Mouse (Mus musculus) midbrain, embryonic 11.5 days (tissue): Measurements from ENCODE around the gene Pomt1. TPM values are rescaled to one million over a fixed set of nuclear protein-coding genes. Genes with fewer than 3 reads are reported as not detected.

ENCODE experiments used
- ATAC-seq: fragments of 200-750 bp; cut with Nextera tagmentation; 2 replicates; pipeline ENCODE4 v1.8.0; 2017; ENCODE audit warnings: moderate TSS enrichment, moderate library complexity; ENCODE audit not compliant: low FRiP score
- DNase-seq: peaks from one replicate; pipeline ENCODE4 v3.0.0; 2015; ENCODE audit warnings: low spot score; ENCODE audit errors: missing footprints
- H3K27ac ChIP-seq: fragments of 300-500 bp; sonication (generic); 2 replicates; pipeline ENCODE4 v1.5.1; 2014; ENCODE audit warnings: low read depth, low read length
- H3K27me3 ChIP-seq: fragments of 300-500 bp; sonication (generic); 2 replicates; pipeline ENCODE4 v1.6.1; 2014; ENCODE audit warnings: mild to moderate bottlenecking, low read length, moderate library complexity, mixed read lengths; ENCODE audit not compliant: control insufficient read depth, insufficient read depth
- H3K36me3 ChIP-seq: fragments of 300-500 bp; sonication (generic); 2 replicates; pipeline ENCODE4 v1.6.1; 2014; ENCODE audit warnings: mild to moderate bottlenecking, low read length, moderate library complexity, mixed read lengths; ENCODE audit not compliant: control insufficient read depth, insufficient read depth
- H3K4me1 ChIP-seq: fragments of 300-500 bp; sonication (generic); 2 replicates; pipeline ENCODE4 v1.6.1; 2014; ENCODE audit warnings: low read length; ENCODE audit not compliant: control insufficient read depth, insufficient read depth
- H3K4me2 ChIP-seq: fragments of 300-500 bp; sonication (generic); 2 replicates; pipeline ENCODE4 v1.6.1; 2014; ENCODE audit warnings: mild to moderate bottlenecking, moderate library complexity
- H3K4me3 ChIP-seq: fragments of 300-500 bp; sonication (generic); 2 replicates; pipeline ENCODE4 v1.5.1; 2014; ENCODE audit warnings: low read depth, low read length
- H3K9ac ChIP-seq: fragments of 300-500 bp; sonication (generic); 2 replicates; pipeline ENCODE4 v1.6.1; 2014; ENCODE audit warnings: low read length
- H3K9me3 ChIP-seq: fragments of 300-500 bp; sonication (generic); 2 replicates; pipeline ENCODE4 v1.6.1; 2016; ENCODE audit warnings: low read length; ENCODE audit not compliant: control insufficient read depth
- WGBS: fragments of 180-500 bp; shearing (Covaris S2); extraction: QIAGEN DNeasy Blood & Tissue Kit; methylation state at CpG from one replicate; pipeline ENCODE4 v1.1.7; 2014; 5-methylcytosine and 5-hydroxymethylcytosine counted together
- polyA plus RNA-seq: library from polyadenylated mRNA; unstranded; fragments of >200 nt; fragmentation: Nextera tagmentation; extraction: Ambion mirVana; gene quantifications from 2 replicates; pipeline ENCODE4 v1.2.1, GENCODE M21; 2014

Gene Pomt1
- polyA plus RNA-seq, 1 experiment from 2014 or later: 22.0 TPM

GRCm38 (mm10) chr2:32218541-32219334 is 17.7 kb upstream of the Pomt1 start:
- no peaks in the 10 kb centered on the region for H3K4me1 ChIP-seq
- no peak overlapping the region for H3K4me2 ChIP-seq
- H3K9ac ChIP-seq: no peak overlapping the region
- no peak overlapping the region for H3K4me3 ChIP-seq
- H3K27ac ChIP-seq: no peak overlapping the region
- DNase-seq (no peak), ATAC-seq (no peak)
- 85% methylated on average over 11 of the region's 11 CpGs for WGBS
- H3K36me3 ChIP-seq: peaks cover 81% of the 10 kb centered on the region
- no peaks in the 10 kb centered on the region for H3K9me3 ChIP-seq
- no peaks in the 10 kb centered on the region for H3K27me3 ChIP-seq

DNA sequence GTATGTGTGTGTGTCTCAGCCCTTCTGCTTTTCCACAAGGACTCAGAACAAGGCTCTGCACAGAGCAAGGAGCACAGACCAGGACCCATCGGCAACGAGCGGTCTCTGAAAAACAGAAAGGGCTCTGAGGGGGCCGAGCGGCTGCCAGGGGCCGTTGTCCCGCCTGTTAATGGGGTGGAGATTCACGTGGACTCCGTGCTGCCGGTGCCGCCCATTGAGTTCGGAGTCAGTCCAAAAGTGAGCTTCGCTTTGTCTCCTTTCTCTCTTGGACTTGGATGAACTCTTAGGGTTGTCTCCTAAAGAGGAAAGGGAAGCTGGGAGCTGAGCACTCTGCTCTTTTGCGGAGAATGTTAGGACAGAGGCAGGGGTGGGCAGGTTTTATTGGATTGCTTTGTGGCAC is 16.9 kb upstream of the Pomt1 start:
- H3K27ac ChIP-seq: no peak overlapping the region
- H3K4me1 ChIP-seq: no peaks in the 10 kb centered on the region
- no peaks in the 10 kb centered on the region for H3K27me3 ChIP-seq
- DNase-seq (no peak), ATAC-seq (no peak)
- no peak overlapping the region for H3K4me3 ChIP-seq
- no peak overlapping the region for H3K4me2 ChIP-seq
- 93% methylated on average over 14 of the region's 14 CpGs for WGBS
- no peaks in the 10 kb centered on the region for H3K9me3 ChIP-seq
- H3K9ac ChIP-seq: no peak overlapping the region
- peaks cover 81% of the 10 kb centered on the region for H3K36me3 ChIP-seq

GRCm38 (mm10) chr2:32220021-32220420 is 16.4 kb upstream of the Pomt1 start:
- H3K9me3 ChIP-seq: no peaks in the 10 kb centered on the region
- DNase-seq: no peak
- H3K27me3 ChIP-seq: no peaks in the 10 kb centered on the region
- H3K36me3 ChIP-seq: peaks cover 76% of the 10 kb centered on the region
- 84% methylated on average over 6 of the region's 6 CpGs for WGBS
- no peak for ATAC-seq
- H3K4me3 ChIP-seq: no peak overlapping the region
- H3K27ac ChIP-seq: no peak overlapping the region
- no peak overlapping the region for H3K9ac ChIP-seq
- no peak overlapping the region for H3K4me2 ChIP-seq
- no peaks in the 10 kb centered on the region for H3K4me1 ChIP-seq

GRCm38 (mm10) chr2:32220969-32221368 is 15.4 kb upstream of the Pomt1 start:
- no peak overlapping the region for H3K4me3 ChIP-seq
- H3K27ac ChIP-seq: no peak overlapping the region
- H3K9me3 ChIP-seq: no peaks in the 10 kb centered on the region
- H3K36me3 ChIP-seq: peaks cover 73% of the 10 kb centered on the region
- no peaks in the 10 kb centered on the region for H3K27me3 ChIP-seq
- DNase-seq (no peak), ATAC-seq (no peak)
- no peak overlapping the region for H3K9ac ChIP-seq
- no peaks in the 10 kb centered on the region for H3K4me1 ChIP-seq
- 94% methylated on average over 9 of the region's 10 CpGs for WGBS
- no peak overlapping the region for H3K4me2 ChIP-seq

DNA sequence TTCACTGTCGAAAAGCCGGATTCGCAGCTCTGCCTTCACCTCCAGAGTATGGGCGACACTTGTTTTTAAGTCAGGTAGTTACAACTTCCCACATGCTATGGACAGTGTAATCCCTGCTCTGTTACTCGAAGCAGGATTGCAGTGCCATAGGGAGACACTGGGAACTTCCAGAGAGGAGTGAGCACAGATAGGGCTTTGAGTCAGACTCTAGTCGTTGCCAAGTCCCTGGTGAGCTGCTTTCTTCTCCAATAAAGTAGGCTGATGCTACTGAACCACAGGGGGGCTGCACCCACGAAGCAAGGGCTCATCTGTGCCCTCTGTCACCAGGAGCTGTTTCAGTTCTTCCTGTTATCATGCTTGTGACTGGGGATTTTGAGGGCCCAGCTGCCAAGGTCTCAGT is 14.8 kb upstream of the Pomt1 start:
- Histone ChIP-seq H3K9me3 (no peaks in the 10 kb centered on the region), H3K27me3 (no peaks in the 10 kb centered on the region), H3K36me3 (peaks cover 72% of the 10 kb centered on the region), H3K4me1 (no peaks in the 10 kb centered on the region), H3K9ac (no peak overlapping the region), H3K27ac (no peak overlapping the region), H3K4me2 (no peak overlapping the region), H3K4me3 (no peak overlapping the region)
- no peak for ATAC-seq
- 87% methylated on average over 7 of the region's 7 CpGs for WGBS
- DNase-seq: no peak

DNA sequence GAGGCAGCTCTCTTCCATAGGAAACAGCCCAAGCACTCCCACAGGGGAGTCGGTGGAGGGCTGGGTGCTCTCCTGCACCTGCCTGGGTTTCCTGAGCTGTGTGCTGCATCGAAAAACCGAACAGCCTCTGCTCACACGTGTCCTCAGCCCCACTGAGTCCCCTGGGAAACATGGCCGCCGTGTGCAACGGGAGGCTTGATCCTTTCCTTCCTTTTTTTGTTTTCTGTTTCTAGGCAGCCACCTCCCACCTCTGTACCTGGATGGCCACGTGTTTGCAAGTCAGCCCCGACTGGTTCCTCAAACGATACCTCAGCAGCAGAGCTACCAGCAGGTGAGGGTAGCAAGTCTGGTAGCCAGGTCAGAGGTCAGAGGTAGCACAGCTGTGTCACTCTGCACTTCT is 14.3 kb upstream of the Pomt1 start:
- no peaks in the 10 kb centered on the region for H3K27me3 ChIP-seq
- no peaks in the 10 kb centered on the region for H3K9me3 ChIP-seq
- H3K27ac ChIP-seq: no peak overlapping the region
- H3K36me3 ChIP-seq: peaks cover 73% of the 10 kb centered on the region
- ATAC-seq (no peak), DNase-seq (no peak)
- no peak overlapping the region for H3K9ac ChIP-seq
- no peaks in the 10 kb centered on the region for H3K4me1 ChIP-seq
- H3K4me3 ChIP-seq: no peak overlapping the region
- H3K4me2 ChIP-seq: no peak overlapping the region
- 90% methylated on average over 10 of the region's 10 CpGs for WGBS

- DNase-seq (peak; percentile 84), ATAC-seq (no peak)
- H3K4me2 ChIP-seq: peak overlapping the region; percentile 92
- peak overlapping the region; percentile 65 for H3K4me3 ChIP-seq
- H3K36me3 ChIP-seq: peaks cover 16% of the 10 kb centered on the region
- WGBS: 37% methylated on average over 7 of the region's 7 CpGs
- H3K9me3 ChIP-seq: no peaks in the 10 kb centered on the region
- H3K4me1 ChIP-seq: peaks cover 12% of the 10 kb centered on the region
- no peaks in the 10 kb centered on the region for H3K27me3 ChIP-seq
- no peak overlapping the region for H3K27ac ChIP-seq
- peak overlapping the region; percentile 75 for H3K9ac ChIP-seq
Observed at GRCm38 (mm10) chr2:32235433-32235832, 957 bp upstream of the Pomt1 start.

- Histone ChIP-seq H3K4me2 (peak overlapping the region; percentile 92), H3K4me1 (peaks cover 12% of the 10 kb centered on the region), H3K27me3 (no peaks in the 10 kb centered on the region), H3K27ac (peak overlapping the region; percentile 64), H3K4me3 (peak overlapping the region; percentile 65), H3K36me3 (peaks cover 10% of the 10 kb centered on the region), H3K9me3 (no peaks in the 10 kb centered on the region), H3K9ac (peak overlapping the region; percentile 75)
- DNase-seq: peak; percentile 96
- ATAC-seq: peak; percentile 63
- 0% methylated on average over 20 of the region's 20 CpGs for WGBS
Observed at GRCm38 (mm10) chr2:32236760-32237487, 534 bp downstream of the Pomt1 start.

GRCm38 (mm10) chr2:32237571-32237970 is 1.2 kb downstream of the Pomt1 start:
- ATAC-seq (no peak), DNase-seq (no peak)
- H3K9ac ChIP-seq: peak overlapping the region; percentile 75
- peaks cover 12% of the 10 kb centered on the region for H3K4me1 ChIP-seq
- no peaks in the 10 kb centered on the region for H3K9me3 ChIP-seq
- peak overlapping the region; percentile 92 for H3K4me2 ChIP-seq
- H3K27ac ChIP-seq: no peak overlapping the region
- H3K36me3 ChIP-seq: peaks cover 7% of the 10 kb centered on the region
- H3K27me3 ChIP-seq: no peaks in the 10 kb centered on the region
- 45% methylated on average over 4 of the region's 4 CpGs for WGBS
- peak overlapping the region; percentile 65 for H3K4me3 ChIP-seq
